Mouse (Mus musculus): ENCODE measurements around the gene Ddx21.
A peak's percentile ranks its signal among the peaks of the same experiment; 100 is the strongest.

DNA sequence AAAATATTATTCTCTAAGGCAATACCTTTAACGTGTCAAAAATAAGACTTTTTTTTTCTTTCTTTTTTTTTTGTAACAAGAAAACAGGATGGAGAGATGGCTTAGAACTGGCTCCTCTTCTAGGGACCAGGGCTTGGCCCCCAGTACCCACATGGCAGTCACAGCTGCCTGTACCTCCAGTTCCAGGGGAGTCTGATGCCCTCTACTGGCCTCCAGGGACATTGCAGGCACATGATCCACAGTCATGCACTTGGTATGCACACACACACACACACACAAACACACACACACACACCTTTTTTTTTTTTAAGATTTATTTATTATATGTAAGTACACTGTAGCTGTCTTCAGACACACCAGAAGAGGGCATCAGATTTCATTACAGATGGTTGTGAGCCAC, 44.3 kb downstream of the Ddx21 start:
- TF ChIP-seq EP300 (IDR thresholded peaks at IDR 0.05): no peak
- peak; percentile 63 for TF ChIP-seq CTCF (IDR thresholded peaks at IDR 0.05)
